Mouse (Mus musculus) brain, embryonic 14.5 days (tissue): ENCODE measurements around the gene Zscan29. TPM values are rescaled to one million over a fixed set of nuclear protein-coding genes. Genes with fewer than 3 reads are reported as not detected.
A peak's percentile ranks its signal among the peaks of the same experiment; 100 is the strongest.

ENCODE experiments used
- DNase-seq: peaks from one replicate; pipeline ENCODE4 v3.0.0-alpha.2; 2011; ENCODE audit warnings: low read depth
- CTCF ChIP-seq: fragments of 200-500 bp; IDR thresholded peaks from 2 replicates; pipeline ENCODE4 v1.5.1; 2012; ENCODE audit warnings: inconsistent platforms, mild to moderate bottlenecking, moderate library complexity, borderline replicate concordance; ENCODE audit not compliant: insufficient read depth, insufficient read length; ENCODE audit errors: extremely low read depth
- POLR2A ChIP-seq: fragments of 200-500 bp; IDR thresholded peaks from 2 replicates; pipeline ENCODE4 v1.6.1; 2012; ENCODE audit warnings: mild to moderate bottlenecking, inconsistent platforms, borderline replicate concordance; ENCODE audit not compliant: poor library complexity, insufficient read depth, insufficient read length, severe bottlenecking; ENCODE audit errors: extremely low read depth
- polyA plus RNA-seq: library from polyadenylated mRNA; depleted of rRNA; stranded (reverse); fragments of >200 nt; gene quantifications from 2 replicates; pipeline ENCODE4 v1.2.3, GENCODE M21; 2012; rRNA removed

Gene Zscan29
- polyA plus RNA-seq: 4.9 and 6.3 TPM in 2 replicates

- DNase-seq: peak; percentile 96
- peak; percentile 16; the same call in 1 of the 2 replicates for TF ChIP-seq CTCF
- peak; percentile 91 for TF ChIP-seq POLR2A
These were observed at the start of gene Zscan29 for GRCm38 (mm10) chr2:121170980-121171742. Gene Zscan29, minus strand, starts transcription at chr2:121171125.

- no peak for DNase-seq
- no peak for TF ChIP-seq POLR2A
- no peak for TF ChIP-seq CTCF
These were observed 49.1 kb upstream of the Zscan29 start for GRCm38 (mm10) chr2:121219994-121220393.

GRCm38 (mm10) chr2:121219177-121219576, 48.3 kb upstream of the Zscan29 start:
- DNase-seq: no peak
- TF ChIP-seq CTCF (no peak), POLR2A (no peak)

GRCm38 (mm10) chr2:121214491-121214890, 43.6 kb upstream of the Zscan29 start:
- TF ChIP-seq POLR2A: no peak
- TF ChIP-seq CTCF: no peak
- peak; percentile 3 for DNase-seq

GRCm38 (mm10) chr2:121206541-121206940, 35.6 kb upstream of the Zscan29 start:
- DNase-seq: no peak
- TF ChIP-seq CTCF (no peak), POLR2A (no peak)

GRCm38 (mm10) chr2:121204276-121204675, 33.4 kb upstream of the Zscan29 start:
- no peak for DNase-seq
- no peak for TF ChIP-seq CTCF
- TF ChIP-seq POLR2A: no peak

GRCm38 (mm10) chr2:121195466-121195865, 24.5 kb upstream of the Zscan29 start:
- TF ChIP-seq POLR2A: no peak
- TF ChIP-seq CTCF: no peak
- DNase-seq: no peak

GRCm38 (mm10) chr2:121188530-121188929, 17.6 kb upstream of the Zscan29 start:
- DNase-seq: peak; percentile 12
- peak; percentile 12; the same call in 1 of the 2 replicates for TF ChIP-seq CTCF
- no peak for TF ChIP-seq POLR2A

GRCm38 (mm10) chr2:121184142-121184541, 13.2 kb upstream of the Zscan29 start:
- no peak for TF ChIP-seq POLR2A
- no peak for TF ChIP-seq CTCF

GRCm38 (mm10) chr2:121183431-121183830, 12.5 kb upstream of the Zscan29 start:
- no peak for DNase-seq
- TF ChIP-seq POLR2A: no peak
- no peak for TF ChIP-seq CTCF

More at GRCm38 (mm10) chr2:121184142-121184541, 13.2 kb upstream of the Zscan29 start:
- DNase-seq: no peak

- DNase-seq: no peak
- TF ChIP-seq POLR2A (no peak), CTCF (peak; percentile 10; the same call in 1 of the 2 replicates)
These were observed 8.0 kb upstream of the Zscan29 start for GRCm38 (mm10) chr2:121178828-121179479.

GRCm38 (mm10) chr2:121170481-121170971, 399 bp downstream of the Zscan29 start, which contains the start of gene Tubgcp4:
Gene Tubgcp4, plus strand, starts transcription at chr2:121170654.
- no peak for TF ChIP-seq POLR2A
- TF ChIP-seq CTCF: no peak
- no peak for DNase-seq

- peak; percentile 16 for DNase-seq
- TF ChIP-seq POLR2A: no peak
- no peak for TF ChIP-seq CTCF
These were observed 1.0 kb downstream of the Zscan29 start for GRCm38 (mm10) chr2:121169902-121170301.
